Mouse (Mus musculus) telencephalon, adult 2 months (tissue): ENCODE data around the gene Phf11c.
"Not testable (repeated sequence)": the region's sequence is repeated elsewhere in the genome, so short reads cannot be mapped to it uniquely, and the experiment has no call there.

Experiments
- DNase-seq: peaks from one replicate; pipeline ENCODE4 v3.0.0-alpha.2; 2011; ENCODE audit warnings: low read depth, low spot score

Phf11c gene

GRCm38 (mm10) chr14:59395281-59395680, at the start of gene Phf11c:
Gene Phf11c (minus strand): TSS chr14:59395381.
- DNase-seq: no peak

GRCm38 (mm10) chr14:59441472-59441805, 46.3 kb upstream of the Phf11c start:
- no peak for DNase-seq

GRCm38 (mm10) chr14:59440558-59441471, 45.6 kb upstream of the Phf11c start, which contains the start of the genes Setdb2 and Cab39l:
Gene Setdb2 (minus strand): TSS chr14:59440884.
Gene Cab39l (plus strand): TSS chr14:59440972.
- DNase-seq: peak; percentile 84

DNA sequence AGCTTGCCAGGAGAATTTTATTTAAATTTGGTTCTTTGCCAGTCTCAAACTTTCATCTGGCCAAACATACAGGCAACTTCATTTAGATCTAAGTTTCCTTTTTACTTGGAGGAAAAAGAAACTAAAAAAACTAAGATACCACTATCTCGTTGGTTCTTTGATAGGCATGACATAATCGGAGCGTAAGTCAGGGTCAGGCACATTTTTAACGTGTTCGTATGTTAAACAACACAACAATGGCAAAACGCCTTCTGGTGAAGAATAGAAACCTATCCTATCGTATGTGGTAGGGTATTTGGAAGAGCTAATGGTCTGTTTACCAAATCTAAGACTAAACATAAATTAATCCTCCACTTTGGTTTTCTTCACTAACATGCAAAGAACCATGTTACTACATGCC, 44.9 kb upstream of the Phf11c start:
- DNase-seq: no peak

DNA sequence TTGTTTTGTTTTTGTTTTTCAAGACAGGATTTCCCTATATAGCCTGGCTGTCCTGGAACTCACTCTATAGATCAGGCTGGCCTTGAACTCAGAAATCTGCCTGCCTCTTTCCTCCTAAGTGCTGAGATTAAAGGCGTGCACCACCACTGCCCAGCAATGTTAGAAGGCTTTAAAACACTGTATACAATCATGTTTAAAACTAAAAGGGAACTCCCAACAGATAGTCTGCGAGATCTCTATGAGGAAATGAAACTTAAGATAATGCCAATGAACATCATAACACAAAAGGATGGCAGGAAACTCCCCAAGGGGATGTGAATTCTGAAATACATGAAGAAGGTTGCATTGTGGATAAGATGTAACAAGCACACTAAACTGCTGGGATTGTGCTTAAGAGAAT, 43.3 kb upstream of the Phf11c start:
- no peak for DNase-seq

DNA sequence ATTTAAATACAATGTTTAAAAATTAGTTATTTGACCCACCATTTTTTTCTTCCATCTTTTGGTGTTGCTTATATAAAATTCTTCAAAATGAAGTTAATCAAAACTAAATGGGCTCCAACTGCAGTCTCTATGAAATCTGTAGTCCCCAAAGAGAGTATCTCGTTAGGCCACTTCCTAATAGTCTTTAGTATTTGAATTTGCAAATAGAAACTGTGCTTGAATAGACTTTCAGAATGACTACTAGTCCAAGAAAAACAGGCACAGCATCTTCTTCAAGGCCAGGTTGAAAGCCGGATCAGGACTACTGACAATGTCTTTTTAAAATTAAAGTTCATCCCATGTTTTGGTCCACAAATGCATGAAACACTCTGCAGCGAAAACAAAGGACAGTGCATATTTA, 42.2 kb upstream of the Phf11c start:
- DNase-seq: no peak

DNA sequence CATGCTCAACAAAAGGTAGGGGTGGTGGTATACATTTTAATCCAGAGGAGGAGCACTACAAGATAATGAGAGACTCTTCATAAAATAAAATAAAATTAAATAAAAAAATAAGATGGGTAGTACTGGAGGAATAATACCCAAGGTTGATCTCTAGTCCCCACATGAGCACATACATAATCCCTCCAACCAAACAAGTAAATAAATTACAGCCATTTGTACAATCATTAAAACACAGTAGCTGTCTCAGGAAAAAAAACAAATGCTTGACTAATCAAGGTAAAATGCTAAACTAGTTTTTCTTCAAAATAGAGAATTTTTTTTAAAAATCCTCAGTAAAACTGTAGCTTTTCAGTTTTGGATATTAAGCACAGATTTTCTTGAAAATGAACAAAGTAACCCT, 40.0 kb upstream of the Phf11c start:
- no peak for DNase-seq

DNA sequence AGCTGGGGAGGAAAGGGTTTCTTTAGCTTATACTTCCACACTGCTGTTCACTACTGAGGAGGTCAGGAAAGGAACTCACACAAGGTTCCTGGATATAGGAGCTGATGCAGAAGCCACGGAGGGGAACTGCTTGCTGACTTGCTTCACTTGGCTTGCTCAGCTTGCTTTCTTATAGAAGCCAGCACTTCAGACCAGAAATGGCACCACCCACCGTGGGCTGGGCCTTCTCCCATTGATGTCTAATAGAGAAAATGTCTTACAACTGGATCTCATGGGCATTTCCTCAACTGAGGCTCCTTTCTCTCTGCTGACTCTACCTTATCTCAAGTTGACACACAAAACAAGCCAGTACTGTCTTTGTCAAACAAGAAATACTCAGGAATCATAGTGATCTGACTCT, 38.7 kb upstream of the Phf11c start:
- no peak for DNase-seq

DNA sequence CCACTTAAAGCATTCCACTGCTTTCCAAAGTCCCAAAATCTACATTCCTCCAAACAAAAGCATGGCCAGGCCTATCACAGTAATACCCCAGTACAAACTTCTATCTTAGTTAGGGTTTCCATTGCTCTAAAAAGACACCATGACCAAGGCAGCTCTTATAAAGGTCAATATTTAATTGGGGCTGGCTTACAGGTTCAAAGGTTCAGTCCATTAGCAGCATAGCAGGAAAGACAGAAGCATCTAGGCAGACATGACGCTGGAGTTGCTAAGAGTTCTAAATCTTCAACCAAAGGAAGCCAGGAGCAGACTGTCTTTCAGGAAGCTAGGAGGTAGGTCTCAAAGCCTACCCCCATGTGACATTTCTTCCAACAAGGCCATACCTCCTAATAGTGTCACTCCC, 35.4 kb upstream of the Phf11c start:
- DNase-seq: no peak

DNA sequence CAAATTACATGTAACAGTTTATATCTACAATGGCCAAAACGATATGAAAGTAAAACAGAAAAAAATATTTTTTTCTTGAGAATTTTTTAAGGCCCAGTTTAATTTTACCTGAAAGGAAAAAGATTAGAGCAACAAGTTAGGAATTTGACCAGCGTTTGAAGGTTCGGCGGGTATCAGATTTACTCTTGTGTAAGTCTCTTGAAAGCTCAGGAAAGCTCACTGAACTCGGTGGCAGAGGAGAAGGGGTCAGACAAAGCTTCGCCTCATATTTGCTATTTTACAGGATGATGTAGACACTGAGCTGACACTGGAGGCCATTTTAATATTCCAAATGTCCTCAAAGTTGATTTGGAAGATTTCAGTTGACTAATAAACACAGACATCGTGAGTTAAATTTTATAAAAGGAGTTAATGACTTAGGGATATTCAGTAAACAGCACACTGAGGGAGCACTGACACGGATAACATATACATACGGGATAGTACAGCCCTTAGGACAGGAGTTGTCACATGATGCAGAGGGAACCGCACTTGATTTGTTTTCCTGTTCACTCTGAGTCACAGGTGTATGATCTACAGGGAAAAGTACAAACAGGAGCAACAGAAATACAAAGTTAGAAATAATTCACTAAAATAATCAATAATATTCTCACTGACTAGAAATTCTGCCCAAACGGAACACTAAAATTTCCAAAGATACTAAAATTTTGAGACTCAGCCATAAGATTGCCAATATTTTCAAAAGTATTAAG, 27.9 kb upstream of the Phf11c start:
- no peak for DNase-seq

- DNase-seq: no peak
Observed at GRCm38 (mm10) chr14:59418171-59418570, 23.0 kb upstream of the Phf11c start.

DNA sequence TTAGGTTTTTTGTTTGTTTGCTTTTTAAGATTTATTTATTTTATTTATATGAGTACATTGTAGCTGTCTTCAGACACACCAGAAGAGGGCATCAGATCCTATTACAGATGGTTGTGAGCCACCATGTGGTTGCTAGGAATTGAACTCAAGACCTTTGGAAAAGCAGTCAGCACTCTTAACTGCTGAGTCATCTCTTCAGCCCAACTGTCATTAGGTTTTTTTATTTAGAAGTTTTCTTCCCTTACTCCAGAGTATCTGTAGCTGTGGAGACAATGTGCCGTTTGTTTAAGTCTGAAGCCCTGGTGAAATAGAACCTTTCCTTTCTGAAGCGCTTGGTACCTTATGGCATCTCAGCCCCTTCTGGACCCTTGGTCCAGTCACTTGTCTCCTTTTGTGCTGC, 19.8 kb upstream of the Phf11c start:
- DNase-seq: not testable (repeated sequence)

DNA sequence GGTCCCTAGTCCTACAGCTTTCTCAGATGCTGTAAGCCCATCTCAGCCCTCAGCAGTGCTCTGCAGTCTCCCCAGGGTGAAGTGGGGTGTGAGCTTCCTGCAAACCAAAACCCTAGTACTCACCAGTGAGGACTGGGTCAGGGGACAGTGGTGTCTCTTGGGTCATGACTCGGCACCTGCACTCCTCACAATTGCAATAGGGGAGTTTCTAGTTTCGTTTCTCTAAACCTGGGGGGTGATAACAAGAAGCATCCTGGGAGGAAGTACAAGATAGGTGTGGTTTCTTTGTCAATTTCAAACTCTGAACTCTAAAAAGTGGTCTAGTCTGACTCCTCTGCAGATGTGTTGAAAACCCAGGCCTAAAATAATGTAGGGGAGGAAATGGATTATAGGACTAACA, 1.8 kb upstream of the Phf11c start:
- no peak for DNase-seq

DNA sequence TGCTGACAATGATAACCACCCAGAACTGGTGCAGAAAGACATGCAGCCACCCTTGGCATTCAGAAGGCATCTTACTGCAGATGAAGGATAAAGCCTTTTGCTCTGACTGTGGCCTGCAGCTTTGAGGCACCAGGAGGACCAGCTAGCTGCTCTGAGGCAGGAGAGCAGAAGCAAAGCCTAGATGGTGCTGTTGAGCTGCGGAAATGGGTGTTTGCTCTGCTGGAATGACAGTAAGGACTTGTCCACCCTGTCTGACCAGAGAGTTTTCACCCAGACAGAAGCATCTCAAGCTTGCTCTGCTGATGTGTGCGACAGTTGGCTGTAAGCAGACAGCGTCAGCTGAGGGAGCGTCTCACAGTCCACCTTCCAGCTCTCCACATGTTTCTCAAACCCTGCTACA, 5.0 kb downstream of the Phf11c start:
- not testable (repeated sequence) for DNase-seq

- no peak for DNase-seq
Observed at GRCm38 (mm10) chr14:59389532-59389931, 5.6 kb downstream of the Phf11c start.

DNA sequence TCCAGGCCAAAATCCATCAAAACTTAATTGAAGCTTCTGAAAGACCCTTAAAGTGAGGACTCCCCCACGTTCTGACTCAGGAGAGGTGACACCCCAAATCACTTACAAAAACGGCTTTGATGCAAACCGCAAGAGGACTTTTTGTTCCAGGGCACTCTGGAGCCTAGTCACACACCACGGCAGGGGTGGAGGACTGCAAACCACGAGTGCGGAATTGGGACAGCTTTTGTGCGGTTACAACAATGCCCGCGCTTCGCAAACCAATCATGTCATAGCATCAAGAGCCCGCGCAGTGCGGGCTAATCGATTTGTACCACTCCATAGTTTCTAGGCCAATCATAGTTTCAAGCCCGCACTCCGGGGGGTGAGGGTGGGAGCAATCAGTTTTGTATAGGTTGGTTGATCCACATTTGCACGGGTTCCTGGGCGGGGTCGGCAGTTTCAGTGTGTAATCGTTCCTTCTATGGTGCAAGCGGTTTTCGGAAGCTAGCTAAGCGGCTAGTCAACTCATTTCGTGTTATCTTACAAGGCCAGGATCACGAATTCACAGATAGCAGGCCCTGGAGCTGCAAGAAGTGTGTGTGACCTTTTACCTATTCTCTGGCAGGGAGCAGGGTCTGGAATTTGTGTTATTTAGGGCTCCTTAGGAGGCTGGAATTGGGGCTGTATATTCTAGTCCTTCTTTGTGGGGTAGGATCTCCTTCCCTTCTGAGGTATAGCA, 24.7 kb downstream of the Phf11c start:
- DNase-seq: no peak

GRCm38 (mm10) chr14:59366386-59367105, 28.6 kb downstream of the Phf11c start:
- DNase-seq: no peak

DNA sequence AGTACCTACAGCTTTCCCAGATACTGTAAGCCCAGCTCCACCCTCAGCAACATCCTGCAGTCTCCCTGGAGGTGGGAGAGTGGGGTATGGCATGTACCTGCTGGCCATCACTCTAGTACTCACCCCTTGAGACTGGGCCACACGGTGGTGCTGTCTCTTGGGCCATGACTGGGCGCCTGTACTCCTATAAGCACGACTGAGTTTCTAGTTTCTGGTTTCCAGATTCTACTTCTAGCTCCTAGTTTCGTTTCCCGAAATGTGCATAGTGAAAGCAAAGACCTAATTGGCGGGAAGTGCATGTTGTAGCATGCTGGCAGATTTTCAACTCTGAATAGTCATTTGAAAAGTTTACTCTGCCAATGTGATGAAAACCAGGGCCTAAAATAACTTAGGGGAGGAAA, 29.9 kb downstream of the Phf11c start, which contains the start of gene Phf11d:
TSS of gene Phf11d (minus strand) at position 227 of the 401 bp plus-strand sequence.
- peak; percentile 33 for DNase-seq

GRCm38 (mm10) chr14:59341189-59341588, 54.0 kb downstream of the Phf11c start, which contains the start of gene Phf11b:
Gene Phf11b (minus strand): TSS chr14:59341351.
- not testable (repeated sequence) for DNase-seq

DNA sequence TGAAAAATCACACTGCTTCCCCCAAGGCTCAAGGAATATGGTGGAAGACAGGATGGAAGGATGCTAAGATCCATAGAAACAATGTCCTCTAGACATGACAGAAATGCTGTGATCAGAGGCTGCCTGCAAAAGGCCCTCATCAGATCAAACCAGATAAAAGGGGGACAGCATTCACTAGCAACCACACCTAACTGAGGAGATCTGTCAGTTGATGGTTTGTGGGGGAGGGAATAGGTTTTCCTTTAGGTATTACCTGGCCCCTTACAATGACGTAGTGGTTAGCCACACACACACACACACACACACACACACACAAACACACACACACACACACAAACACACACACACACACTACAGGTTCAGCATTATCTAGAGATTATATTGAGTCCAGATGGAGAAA, 55.6 kb downstream of the Phf11c start:
- no peak for DNase-seq

GRCm38 (mm10) chr14:59336056-59336455, 59.1 kb downstream of the Phf11c start:
- DNase-seq: not testable (repeated sequence)
